Mouse (Mus musculus) liver, adult 2 months (tissue): ENCODE measurements around the gene Nkapl. TPM values are rescaled to one million over a fixed set of nuclear protein-coding genes. Genes with fewer than 3 reads are reported as not detected.

Source experiments
- DNase-seq: peaks from one replicate; pipeline ENCODE4 v3.0.0-alpha.2; 2011; ENCODE audit warnings: low read depth, low spot score; ENCODE audit errors: extremely low read depth
- H3K27ac ChIP-seq: fragments of 200-500 bp; replicated peaks from 2 replicates; pipeline ENCODE4 v1.5.1; 2012; ENCODE audit warnings: low read depth, mild to moderate bottlenecking, control low read depth, inconsistent platforms, low read length; ENCODE audit not compliant: insufficient read depth
- H3K27me3 ChIP-seq: fragments of 200-500 bp; 2 replicates; pipeline ENCODE4 v1.6.1; 2012; ENCODE audit warnings: mild to moderate bottlenecking, moderate library complexity, low read length, inconsistent platforms; ENCODE audit not compliant: control insufficient read depth, insufficient read depth
- H3K36me3 ChIP-seq: fragments of 200-500 bp; 2 replicates; pipeline ENCODE4 v1.6.1; 2012; ENCODE audit warnings: low read length, inconsistent platforms; ENCODE audit not compliant: control insufficient read depth, insufficient read depth
- H3K4me1 ChIP-seq: fragments of 200-500 bp; 2 replicates; pipeline ENCODE4 v1.6.1; 2011; ENCODE audit warnings: low read length; ENCODE audit not compliant: control insufficient read depth, insufficient read depth
- H3K4me3 ChIP-seq: fragments of 200-500 bp; 2 replicates; pipeline ENCODE4 v1.5.1; 2011; ENCODE audit warnings: low read depth, mild to moderate bottlenecking, control low read depth, low read length, moderate library complexity; ENCODE audit not compliant: insufficient read depth
- H3K79me2 ChIP-seq: fragments of 200-500 bp; 2 replicates; pipeline ENCODE4 v1.6.1; 2012; ENCODE audit warnings: inconsistent platforms, mild to moderate bottlenecking, low read length, moderate library complexity; ENCODE audit not compliant: control insufficient read depth, insufficient read depth
- H3K9ac ChIP-seq: fragments of 200-500 bp; 2 replicates; pipeline ENCODE4 v1.6.1; 2012; ENCODE audit warnings: low read depth, mild to moderate bottlenecking, control low read depth, inconsistent platforms, low read length
- CTCF ChIP-seq: fragments of 200-500 bp; IDR thresholded peaks from 2 replicates; pipeline ENCODE4 v1.5.1; 2011; ENCODE audit warnings: low read depth, low read length, control low read depth
- POLR2A ChIP-seq: fragments of 200-500 bp; IDR thresholded peaks from 2 replicates; pipeline ENCODE4 v1.6.1; 2011; ENCODE audit warnings: low read length, control low read depth; ENCODE audit not compliant: insufficient read depth; ENCODE audit errors: extremely low read depth
- WGBS: fragments of 180-500 bp; shearing (Covaris S2); methylation state at CpG from one replicate; pipeline ENCODE4 v1.1.7; 2018; 5-methylcytosine and 5-hydroxymethylcytosine counted together
- polyA plus RNA-seq: library from polyadenylated mRNA; depleted of rRNA; stranded (reverse); fragments of >200 nt; gene quantifications from 2 replicates; pipeline ENCODE4 v1.2.3, GENCODE M21; 2012
- total RNA-seq: library from RNA; depleted of rRNA; stranded (reverse); fragments of >200 nt; gene quantifications from 2 replicates; pipeline ENCODE4 v1.2.3, GENCODE M21; 2014

Nkapl gene
- total and polyA plus RNA-seq, 2 experiments, result 0.13 to 0.55 TPM

- H3K36me3 ChIP-seq, result peaks cover 5% of the 10 kb centered on the region
- TF ChIP-seq POLR2A (no peak), CTCF (no peak)
- H3K79me2 ChIP-seq, result peaks cover 15% of the 10 kb centered on the region; the same call in 1 of the 2 replicates
- H3K9ac ChIP-seq, result no peak overlapping the region
- peaks cover 3% of the 10 kb centered on the region; the same call in 1 of the 2 replicates for H3K4me1 ChIP-seq
- no peak for DNase-seq
- 66% methylated on average over 4 of the region's 4 CpGs for WGBS
- no peaks in the 10 kb centered on the region for H3K27me3 ChIP-seq
- H3K27ac ChIP-seq, result no peak overlapping the region
- H3K4me3 ChIP-seq, result no peak overlapping the region
Observed at GRCm38 (mm10) chr13:21456347-21456746, 12.0 kb downstream of the Nkapl start.

- H3K79me2 ChIP-seq, result peaks cover 16% of the 10 kb centered on the region; the same call in 1 of the 2 replicates
- peaks cover 8% of the 10 kb centered on the region for H3K36me3 ChIP-seq
- H3K4me1 ChIP-seq, result peaks cover 8% of the 10 kb centered on the region
- H3K27me3 ChIP-seq, result no peaks in the 10 kb centered on the region
- no peak overlapping the region for H3K9ac ChIP-seq
- H3K4me3 ChIP-seq, result no peak overlapping the region; the same call in 1 of the 2 replicates
- TF ChIP-seq POLR2A (no peak), CTCF (no peak)
- DNase-seq, result no peak
- 30% methylated on average over 3 of the region's 3 CpGs for whole genome bisulfite sequencing
- H3K27ac ChIP-seq, result no peak overlapping the region
Observed at GRCm38 (mm10) chr13:21454133-21454532, 14.2 kb downstream of the Nkapl start.

DNA sequence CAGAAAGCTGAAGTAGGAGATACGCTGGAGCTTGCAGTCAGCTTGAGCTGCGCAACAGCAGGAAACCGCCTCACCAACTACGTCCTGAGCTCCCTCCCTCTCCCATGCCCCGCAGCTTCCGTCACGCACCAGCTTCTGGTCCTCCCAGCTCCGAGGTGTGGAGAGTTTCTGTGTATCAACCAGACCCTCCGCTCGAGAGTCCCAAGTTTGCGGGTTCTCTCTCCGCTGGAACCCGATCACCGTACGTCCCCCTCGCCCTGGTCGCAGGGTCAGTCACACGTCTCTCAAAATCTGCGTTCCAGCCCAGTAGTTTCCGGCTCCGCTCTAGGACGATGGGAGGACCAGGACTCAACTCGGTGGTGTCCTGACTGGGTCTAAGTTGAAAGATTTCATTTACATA, 14.9 kb downstream of the Nkapl start, which contains the start of gene Zscan26:
Gene Zscan26, minus strand, starts transcription at position 282 of the 400 bp plus-strand sequence.
- peaks cover 10% of the 10 kb centered on the region for H3K36me3 ChIP-seq
- DNase-seq, result peak; percentile 90
- peak within 1 kb of the TSS; percentile 75 for H3K27ac ChIP-seq
- TF ChIP-seq POLR2A, result peak; percentile 77
- TF ChIP-seq CTCF, result no peak
- H3K4me1 ChIP-seq, result peaks cover 15% of the 10 kb centered on the region
- WGBS, result under 1% methylated on average over 23 of the region's 23 CpGs
- H3K27me3 ChIP-seq, result no peaks in the 10 kb centered on the region
- peak within 1 kb of the TSS; percentile 80 for H3K9ac ChIP-seq
- peak within 1 kb of the TSS; percentile 77 for H3K4me3 ChIP-seq
- peaks cover 16% of the 10 kb centered on the region; the same call in 1 of the 2 replicates for H3K79me2 ChIP-seq

DNA sequence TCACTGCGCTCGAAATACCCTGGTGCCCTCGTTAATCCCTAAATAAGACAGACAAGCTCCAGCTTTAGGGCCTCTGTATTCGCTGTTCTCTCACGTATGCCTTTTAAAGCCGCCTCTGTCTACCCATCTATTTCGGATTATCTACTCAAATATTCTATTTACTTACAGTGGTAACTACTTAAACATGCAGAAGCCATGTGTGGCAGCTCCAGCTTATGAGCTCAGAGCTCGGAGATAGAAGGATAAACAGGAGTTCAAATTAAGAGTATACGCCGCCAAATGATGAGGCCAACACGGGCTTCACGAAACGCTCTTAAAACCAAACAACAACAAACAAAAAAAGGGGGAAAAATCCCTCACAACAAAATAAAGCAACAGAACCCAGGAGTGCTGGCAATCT, 15.3 kb downstream of the Nkapl start:
- WGBS, result under 1% methylated on average over 13 of the region's 13 CpGs
- peaks cover 16% of the 10 kb centered on the region; the same call in 1 of the 2 replicates for H3K79me2 ChIP-seq
- no peak for DNase-seq
- peak overlapping the region; percentile 75 for H3K27ac ChIP-seq
- H3K4me3 ChIP-seq, result peak overlapping the region; percentile 77
- TF ChIP-seq CTCF, result no peak
- TF ChIP-seq POLR2A, result no peak
- peak overlapping the region; percentile 80 for H3K9ac ChIP-seq
- H3K27me3 ChIP-seq, result no peaks in the 10 kb centered on the region
- H3K36me3 ChIP-seq, result peaks cover 10% of the 10 kb centered on the region
- peaks cover 16% of the 10 kb centered on the region for H3K4me1 ChIP-seq

- Histone ChIP-seq H3K27me3 (no peaks in the 10 kb centered on the region), H3K4me3 (no peak overlapping the region), H3K4me1 (peaks cover 18% of the 10 kb centered on the region), H3K36me3 (peaks cover 52% of the 10 kb centered on the region), H3K9ac (peak overlapping the region; percentile 12; the same call in 1 of the 2 replicates), H3K27ac (peak overlapping the region; percentile 75; the same call in 1 of the 2 replicates), H3K79me2 (peaks cover 19% of the 10 kb centered on the region; the same call in 1 of the 2 replicates)
- WGBS, result 63% methylated on average over 16 of the region's 16 CpGs
- peak; percentile 91 for DNase-seq
- TF ChIP-seq CTCF (no peak), POLR2A (no peak)
Observed at GRCm38 (mm10) chr13:21447856-21448614, 20.3 kb downstream of the Nkapl start.
